ENCODE assay signal across 10 mouse cellular contexts in genomic region chr6:37391313-37391712, GRCm38 (mm10). TPM values are rescaled to one million over a fixed set of nuclear protein-coding genes. Genes with fewer than 3 reads are reported as not detected.
A peak's percentile ranks its signal among the peaks of the same experiment; 100 is the strongest.
DNase-seq lines count a peak whose midpoint lies in the region; ATAC-seq lines count a peak whose summit lies in the region.
"Had no signal": no experiment of that assay in that cellular context is flagged by ENCODE, and none has a peak within 500 bp of the region (broad histone marks: within the 10 kb centered on the region; RNA-seq: fewer than 3 reads in every experiment).

No protein-coding gene starts in this region.

- no peaks in the 10 kb centered on the region for H3K27me3 ChIP-seq in embryonic facial prominence, embryonic 15.5 days
- no peaks in the 10 kb centered on the region for H3K27me3 ChIP-seq in limb, embryonic 13.5 days
- H3K27me3 ChIP-seq in hindbrain, embryonic 14.5 days (ENCODE audit: control insufficient read depth, insufficient read depth, low read length) = no peaks in the 10 kb centered on the region
- H3K27me3 ChIP-seq: liver, embryonic 13.5 days had no signal

- intact Hi-C loops in heart, postnatal 10 days (cut with DNase I) = loop anchor here (2.0 kb wide), 2 partner anchors 39 to 47 kb away; no protein-coding TSS in a partner anchor

- peaks cover 33% of the 10 kb centered on the region for H3K4me1 ChIP-seq in embryonic facial prominence, embryonic 15.5 days
- H3K4me1 ChIP-seq in limb, embryonic 13.5 days = peaks cover 69% of the 10 kb centered on the region
- no peaks in the 10 kb centered on the region for H3K4me1 ChIP-seq in hindbrain, embryonic 14.5 days (replicated peaks; ENCODE audit: control insufficient read depth, insufficient read depth, low read length)

- H3K27ac ChIP-seq in embryonic facial prominence, embryonic 15.5 days (replicated peaks) = 0 out of 2 replicates have a peak overlapping the region, but pooled peaks have one; percentile 36
- peak overlapping the region; percentile 33; the same call in 1 of the 2 replicates for H3K27ac ChIP-seq in limb, embryonic 13.5 days
- H3K27ac ChIP-seq in hindbrain, embryonic 14.5 days = no peak overlapping the region
- H3K27ac ChIP-seq: hindbrain, embryonic 10.5 days; liver, embryonic 13.5 days had no signal

- WGBS in embryonic facial prominence, embryonic 15.5 days = 53% methylated on average over 7 of the region's 7 CpGs
- 61% methylated on average over 7 of the region's 7 CpGs for WGBS in limb, embryonic 13.5 days
- 81% methylated on average over 7 of the region's 7 CpGs for WGBS in hindbrain, embryonic 14.5 days

- no peaks in the 10 kb centered on the region for H3K36me3 ChIP-seq in embryonic facial prominence, embryonic 15.5 days
- peaks cover 17% of the 10 kb centered on the region; the same call in 1 of the 2 replicates for H3K36me3 ChIP-seq in limb, embryonic 13.5 days
- no peaks in the 10 kb centered on the region for H3K36me3 ChIP-seq in hindbrain, embryonic 14.5 days (replicated peaks; ENCODE audit: control insufficient read depth, insufficient read depth)
- H3K36me3 ChIP-seq: hindbrain, embryonic 10.5 days; liver, embryonic 13.5 days had no signal

- ATAC-seq in embryonic facial prominence, embryonic 15.5 days (ENCODE audit: insufficient number of reproducible peaks, low FRiP score, low TSS enrichment, low read depth) = no peak
- ATAC-seq in limb, embryonic 13.5 days (ENCODE audit: low FRiP score, low read depth) = no peak
- no peak for ATAC-seq in hindbrain, embryonic 14.5 days (ENCODE audit: low FRiP score)

- DNase-seq in adrenal gland, adult 8-10 months = peak; percentile 25
- DNase-seq in adrenal gland, adult 18-20 months (ENCODE audit: low spot score in 2 of 2) = no peak
- peak; percentile 82 to 83 for DNase-seq in heart, postnatal 10 days
- no peak for DNase-seq in layer of hippocampus, adult 18-20 months (ENCODE audit: low spot score in 2 of 2)
- DNase-seq in cerebellum, postnatal 25 days = no peak
- DNase-seq in hindbrain, embryonic 14.5 days (ENCODE audit: low spot score) = no peak
- DNase-seq: liver, embryonic 13.5 days had no signal

- no peak overlapping the region for H3K4me2 ChIP-seq in embryonic facial prominence, embryonic 15.5 days (replicated peaks)
- no peak overlapping the region for H3K4me2 ChIP-seq in limb, embryonic 13.5 days (replicated peaks)
- H3K4me2 ChIP-seq in hindbrain, embryonic 14.5 days (replicated peaks) = no peak overlapping the region
- H3K4me2 ChIP-seq: liver, embryonic 13.5 days had no signal

- H3K9ac ChIP-seq in embryonic facial prominence, embryonic 15.5 days = no peak overlapping the region
- H3K9ac ChIP-seq in limb, embryonic 13.5 days = no peak overlapping the region
- H3K9ac ChIP-seq in hindbrain, embryonic 14.5 days = no peak overlapping the region
- H3K9ac ChIP-seq: liver, embryonic 13.5 days had no signal

- no peak overlapping the region for H3K4me3 ChIP-seq in embryonic facial prominence, embryonic 15.5 days (replicated peaks)
- H3K4me3 ChIP-seq in limb, embryonic 13.5 days = no peak overlapping the region
- no peak overlapping the region for H3K4me3 ChIP-seq in hindbrain, embryonic 14.5 days (replicated peaks; ENCODE audit: low read length)
- H3K4me3 ChIP-seq: hindbrain, embryonic 10.5 days; liver, embryonic 13.5 days had no signal

- no peaks in the 10 kb centered on the region for H3K9me3 ChIP-seq in embryonic facial prominence, embryonic 15.5 days (replicated peaks)
- H3K9me3 ChIP-seq in limb, embryonic 13.5 days = no peaks in the 10 kb centered on the region
- no peaks in the 10 kb centered on the region for H3K9me3 ChIP-seq in hindbrain, embryonic 14.5 days (ENCODE audit: control insufficient read depth, low read length)
- H3K9me3 ChIP-seq: hindbrain, embryonic 10.5 days; liver, embryonic 13.5 days had no signal

RNA-seq across cellular contexts. Expression of gene Creb3l2, which starts 50.6 kb away (rescaled TPM):
- 100 to 1,000 TPM in 3 of 4 experiments, 10 to 100 TPM in 1; 95.9 to 118 (median 110) TPM for total RNA-seq in adrenal gland, adult 8-10 months (2022)
- total RNA-seq in adrenal gland, adult 18-20 months (2021) = 10 to 100 TPM; 60.1 to 71.2 TPM
- 27.3 and 28.1 TPM in 2 replicates for polyA plus RNA-seq in embryonic facial prominence, embryonic 15.5 days (2015; fragmentation: Nextera tagmentation; extraction: Ambion mirVana)
- 10 to 100 TPM; 40.0 to 42.0 TPM for total RNA-seq in heart, postnatal 10 days (2021)
- polyA plus RNA-seq in limb, embryonic 13.5 days (2015; fragmentation: Nextera tagmentation; extraction: Ambion mirVana) = 36.4 and 44.6 TPM in 2 replicates
- total RNA-seq in layer of hippocampus, adult 18-20 months (2021) = 1 to 10 TPM; 9.3 to 9.4 TPM
- 5.0 and 5.5 TPM in 2 replicates for polyA plus RNA-seq in hindbrain, embryonic 14.5 days (2014; fragmentation: Nextera tagmentation; extraction: Ambion mirVana)

Comparison
In these comparisons a context has a peak if more than half of its experiments do, and no peak if none do; other contexts are left out.
1. DNase-seq: peak in adrenal gland, adult 8-10 months (single experiment) and heart, postnatal 10 days (2 of 2); none in adrenal gland, adult 18-20 months (0 of 2), layer of hippocampus, adult 18-20 months (0 of 2), cerebellum, postnatal 25 days (0 of 2) and hindbrain, embryonic 14.5 days (single experiment).